Mouse (Mus musculus) intestine, embryonic 14.5 days (tissue): ENCODE measurements around the gene Lrrc41. TPM values are rescaled to one million over a fixed set of nuclear protein-coding genes. Genes with fewer than 3 reads are reported as not detected.

Experiments
- ATAC-seq: fragments of 200-750 bp; cut with Nextera tagmentation; replicated peaks from 2 replicates; pipeline ENCODE4 v1.8.0; 2017; ENCODE audit warnings: low read depth, moderate number of reproducible peaks, moderate TSS enrichment, moderate library complexity; ENCODE audit not compliant: low FRiP score, low TSS enrichment
- DNase-seq: peaks from one replicate; pipeline ENCODE4 v3.0.0-alpha.2; 2018; ENCODE audit warnings: low spot score
- H3K27ac ChIP-seq: fragments of 300-500 bp; sonication (generic); 2 replicates; pipeline ENCODE4 v1.5.1; 2014; ENCODE audit warnings: low read depth, mild to moderate bottlenecking, control low read depth
- H3K27me3 ChIP-seq: fragments of 300-500 bp; sonication (generic); replicated peaks from 2 replicates; pipeline ENCODE4 v1.6.1; 2014; ENCODE audit warnings: low read length, control low read depth; ENCODE audit not compliant: control insufficient read depth, insufficient read depth
- H3K36me3 ChIP-seq: fragments of 300-500 bp; sonication (generic); 2 replicates; pipeline ENCODE4 v1.6.1; 2014; ENCODE audit warnings: low read length, control low read depth; ENCODE audit not compliant: control insufficient read depth, insufficient read depth
- H3K4me1 ChIP-seq: fragments of 300-500 bp; sonication (generic); replicated peaks from 2 replicates; pipeline ENCODE4 v1.6.1; 2014; ENCODE audit warnings: low read length, control low read depth, mixed read lengths; ENCODE audit not compliant: control insufficient read depth, insufficient read depth
- H3K4me2 ChIP-seq: fragments of 300-500 bp; sonication (generic); 2 replicates; pipeline ENCODE4 v1.6.1; 2014; ENCODE audit warnings: low read length
- H3K4me3 ChIP-seq: fragments of 300-500 bp; sonication (generic); 2 replicates; pipeline ENCODE4 v1.5.1; 2014; ENCODE audit warnings: low read depth, low read length, control low read depth, mixed read lengths
- H3K9ac ChIP-seq: fragments of 300-500 bp; sonication (generic); 2 replicates; pipeline ENCODE4 v1.6.1; 2014; ENCODE audit warnings: mild to moderate bottlenecking, low read length
- H3K9me3 ChIP-seq: fragments of 300-500 bp; sonication (generic); 2 replicates; pipeline ENCODE4 v1.6.1; 2016; ENCODE audit warnings: low read length, control low read depth; ENCODE audit not compliant: control insufficient read depth
- WGBS: fragments of 180-500 bp; shearing (Covaris S2); extraction: QIAGEN DNeasy Blood & Tissue Kit; methylation state at CpG from one replicate; pipeline ENCODE4 v1.1.7; 2014; 5-methylcytosine and 5-hydroxymethylcytosine counted together
- polyA plus RNA-seq: library from polyadenylated mRNA; unstranded; fragments of >200 nt; fragmentation: Nextera tagmentation; extraction: Ambion mirVana; gene quantifications from 2 replicates; pipeline ENCODE4 v1.2.1, GENCODE M21; 2014

The Lrrc41 gene
- polyA plus RNA-seq, 1 experiment from 2014 or later = 73.4 TPM

DNA sequence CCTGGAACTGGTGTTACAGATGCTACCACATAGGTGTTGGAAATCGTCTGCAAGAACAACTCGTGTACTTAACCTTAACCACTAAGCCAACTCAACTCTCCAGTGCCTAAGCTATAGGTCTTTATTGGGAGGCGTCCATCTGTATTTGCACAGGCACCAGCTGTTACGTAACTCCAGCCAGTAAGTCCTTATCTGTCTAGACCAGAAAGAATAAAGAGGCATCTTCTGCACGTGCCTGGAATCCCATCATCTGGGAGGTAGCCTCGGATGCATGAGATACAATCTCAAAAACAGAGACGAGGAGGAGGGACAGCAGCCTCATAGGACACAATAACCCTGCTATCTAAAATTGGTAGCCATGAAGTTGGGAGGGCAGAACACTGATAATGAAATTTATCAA lies 25.9 kb downstream of the Lrrc41 start:
- H3K4me2 ChIP-seq = no peak overlapping the region
- no peaks in the 10 kb centered on the region; the same call in 1 of the 2 replicates for H3K4me1 ChIP-seq
- H3K27me3 ChIP-seq = no peaks in the 10 kb centered on the region
- DNase-seq (no peak), ATAC-seq (no peak)
- no peak overlapping the region for H3K9ac ChIP-seq
- H3K9me3 ChIP-seq = no peaks in the 10 kb centered on the region
- H3K4me3 ChIP-seq = no peak overlapping the region
- peaks cover 76% of the 10 kb centered on the region for H3K36me3 ChIP-seq
- 84% methylated on average over 7 of the region's 7 CpGs for WGBS
- H3K27ac ChIP-seq = no peak overlapping the region

DNA sequence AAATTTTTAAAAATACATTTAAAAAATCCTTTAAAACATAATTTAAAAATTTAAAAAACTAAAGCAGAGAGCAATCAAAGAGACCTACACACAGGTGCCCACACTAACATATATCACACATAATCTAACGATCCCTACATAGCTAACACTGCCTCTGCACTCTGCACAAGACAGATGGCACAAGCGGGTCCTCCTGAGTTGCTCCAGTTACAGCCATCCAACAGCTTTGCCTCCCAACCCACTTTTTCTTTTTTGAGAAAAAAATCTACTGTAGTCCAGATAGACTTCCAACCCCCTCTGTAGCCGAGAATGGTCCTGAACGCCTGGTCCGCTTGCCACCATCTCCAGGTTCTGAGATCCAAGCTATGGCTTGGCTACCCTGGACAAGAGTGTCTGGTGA lies 30.2 kb downstream of the Lrrc41 start:
- H3K27ac ChIP-seq = no peak overlapping the region
- H3K9me3 ChIP-seq = no peaks in the 10 kb centered on the region
- H3K9ac ChIP-seq = no peak overlapping the region
- WGBS = 94% methylated on average over 5 of the region's 5 CpGs
- DNase-seq (no peak), ATAC-seq (no peak)
- H3K4me3 ChIP-seq = no peak overlapping the region
- H3K36me3 ChIP-seq = peaks cover 43% of the 10 kb centered on the region
- no peaks in the 10 kb centered on the region for H3K4me1 ChIP-seq
- H3K4me2 ChIP-seq = no peak overlapping the region
- no peaks in the 10 kb centered on the region for H3K27me3 ChIP-seq

DNA sequence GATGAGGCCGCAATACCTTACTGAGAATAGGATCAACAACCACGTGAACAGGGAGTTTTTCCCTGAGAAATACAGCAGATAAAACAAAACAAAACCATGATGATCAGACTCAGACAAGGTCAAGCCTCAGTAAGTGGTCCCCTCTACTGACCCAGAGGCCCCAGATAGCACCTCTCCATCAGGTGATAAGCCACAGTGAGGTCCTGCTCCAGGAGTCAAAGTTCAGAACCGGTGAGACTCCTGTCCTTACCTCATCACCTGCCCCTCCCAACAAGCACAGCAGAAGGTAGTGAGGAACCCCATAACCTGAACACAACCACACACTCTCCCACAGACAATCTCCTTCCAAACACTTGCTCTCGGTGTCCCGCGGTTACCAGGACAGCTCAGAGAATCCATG lies 35.6 kb downstream of the Lrrc41 start:
- Histone ChIP-seq H3K27me3 (no peaks in the 10 kb centered on the region), H3K4me2 (no peak overlapping the region), H3K9ac (no peak overlapping the region), H3K4me1 (no peaks in the 10 kb centered on the region), H3K4me3 (no peak overlapping the region), H3K9me3 (no peaks in the 10 kb centered on the region), H3K27ac (no peak overlapping the region), H3K36me3 (peaks cover 10% of the 10 kb centered on the region; the same call in 1 of the 2 replicates)
- ATAC-seq (no peak), DNase-seq (no peak)
- WGBS = 89% methylated on average over 6 of the region's 6 CpGs

DNA sequence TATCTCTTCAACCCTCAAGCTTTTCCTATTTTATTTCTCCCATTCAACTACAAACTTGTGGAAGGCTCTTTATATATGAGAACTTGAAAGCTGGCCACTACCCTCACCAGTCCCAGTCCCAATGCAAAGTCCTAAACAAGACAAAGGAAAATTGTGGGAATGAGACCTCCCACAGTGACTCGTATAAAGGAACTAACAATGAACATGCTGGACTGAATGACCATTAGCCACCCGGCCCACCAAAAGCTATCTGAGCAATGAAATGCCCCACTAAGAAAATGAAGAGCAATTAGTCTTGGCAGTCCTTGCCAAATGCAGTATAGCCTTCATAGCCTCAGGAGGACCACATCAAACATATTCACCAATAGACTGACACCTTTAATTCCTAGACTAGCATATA lies 36.4 kb downstream of the Lrrc41 start:
- peaks cover 10% of the 10 kb centered on the region; the same call in 1 of the 2 replicates for H3K36me3 ChIP-seq
- no peaks in the 10 kb centered on the region for H3K27me3 ChIP-seq
- no peaks in the 10 kb centered on the region for H3K9me3 ChIP-seq
- DNase-seq (no peak), ATAC-seq (no peak)
- no peak overlapping the region for H3K9ac ChIP-seq
- no peak overlapping the region for H3K4me2 ChIP-seq
- 81% methylated on average over 2 of the region's 2 CpGs for WGBS
- no peak overlapping the region for H3K27ac ChIP-seq
- H3K4me3 ChIP-seq = no peak overlapping the region
- no peaks in the 10 kb centered on the region for H3K4me1 ChIP-seq

- Histone ChIP-seq H3K4me1 (peaks cover 10% of the 10 kb centered on the region), H3K9ac (peak overlapping the region; percentile 46), H3K4me3 (peak overlapping the region; percentile 53), H3K36me3 (0 out of 2 replicates have a peak, but pooled peaks cover 9% of the 10 kb centered on the region), H3K27ac (no peak overlapping the region), H3K9me3 (no peaks in the 10 kb centered on the region), H3K4me2 (peak overlapping the region; percentile 59), H3K27me3 (no peaks in the 10 kb centered on the region)
- WGBS = 3% methylated on average over 1 of the region's 1 CpGs
- DNase-seq (no peak), ATAC-seq (no peak)
Observed at GRCm38 (mm10) chr4:116122762-116123161, 47.7 kb downstream of the Lrrc41 start.

DNA sequence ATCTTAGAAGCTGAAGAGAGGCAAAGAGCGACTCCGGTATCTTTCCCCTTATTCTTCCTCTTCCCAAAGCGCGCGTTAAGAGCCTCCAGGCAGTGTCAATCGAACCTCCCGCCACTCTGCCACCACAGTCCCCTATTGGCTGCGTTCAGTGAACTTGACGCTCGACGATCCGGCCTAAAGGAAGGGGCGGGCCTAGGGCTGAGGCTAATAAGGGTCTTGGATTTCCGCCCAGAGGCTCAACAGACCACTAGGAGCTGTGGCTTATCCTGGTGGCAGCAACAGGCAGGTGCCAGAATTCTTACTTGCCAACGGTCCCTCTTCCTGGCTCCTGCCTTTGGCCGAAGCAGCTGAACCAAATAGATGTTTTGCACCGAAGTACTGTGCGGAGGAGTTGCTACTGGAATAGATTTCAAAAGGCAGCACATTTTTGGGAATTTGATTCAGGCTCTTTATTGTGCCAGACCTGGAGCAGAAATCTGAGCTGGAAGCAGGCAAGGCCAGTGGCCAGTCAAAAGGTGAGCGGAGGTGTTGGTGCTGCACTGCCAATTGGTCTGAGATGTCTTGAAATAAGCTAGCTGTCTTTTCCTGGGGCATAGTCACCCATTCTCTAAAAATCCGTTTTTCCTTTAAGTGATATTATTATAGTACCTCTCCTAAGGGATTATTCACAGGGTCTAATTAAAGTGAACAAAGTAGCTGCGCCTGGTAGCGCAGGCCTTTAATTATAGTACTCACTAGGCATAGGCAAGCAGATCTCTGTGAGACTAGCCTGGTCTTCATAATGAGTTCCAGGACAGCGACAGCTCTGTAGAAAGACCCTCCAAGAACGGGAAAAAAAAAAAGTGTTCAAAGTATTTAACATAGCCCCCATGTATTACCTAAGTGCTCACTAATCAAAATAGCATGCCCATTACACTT lies 48.8 kb downstream of the Lrrc41 start, which contains the start of the genes Rad54l and Pomgnt1:
Rad54l (minus strand) TSS at position 89 of the 918 bp plus-strand sequence.
Pomgnt1 (plus strand) TSS at position 239 of the 918 bp plus-strand sequence.
- peak within 1 kb of the TSS; percentile 50 for H3K9ac ChIP-seq
- H3K36me3 ChIP-seq = 0 out of 2 replicates have a peak, but pooled peaks cover 6% of the 10 kb centered on the region
- H3K4me1 ChIP-seq = peaks cover 10% of the 10 kb centered on the region
- H3K27me3 ChIP-seq = no peaks in the 10 kb centered on the region
- H3K9me3 ChIP-seq = no peaks in the 10 kb centered on the region
- WGBS = 6% methylated on average over 24 of the region's 24 CpGs
- H3K27ac ChIP-seq = peak within 1 kb of the TSS; percentile 19; the same call in 1 of the 2 replicates
- H3K4me3 ChIP-seq = peak within 1 kb of the TSS; percentile 53
- DNase-seq = peak; percentile 89
- peak; percentile 96 for ATAC-seq
- H3K4me2 ChIP-seq = peak within 1 kb of the TSS; percentile 59

- Histone ChIP-seq H3K9me3 (no peaks in the 10 kb centered on the region), H3K4me1 (peaks cover 10% of the 10 kb centered on the region), H3K4me2 (no peak overlapping the region), H3K9ac (no peak overlapping the region), H3K4me3 (no peak overlapping the region), H3K27ac (no peak overlapping the region), H3K36me3 (no peaks in the 10 kb centered on the region), H3K27me3 (no peaks in the 10 kb centered on the region)
- ATAC-seq = no peak
- no peak for DNase-seq
- WGBS = 84% methylated on average over 4 of the region's 4 CpGs
Observed at GRCm38 (mm10) chr4:116125803-116126386, 50.8 kb downstream of the Lrrc41 start.

DNA sequence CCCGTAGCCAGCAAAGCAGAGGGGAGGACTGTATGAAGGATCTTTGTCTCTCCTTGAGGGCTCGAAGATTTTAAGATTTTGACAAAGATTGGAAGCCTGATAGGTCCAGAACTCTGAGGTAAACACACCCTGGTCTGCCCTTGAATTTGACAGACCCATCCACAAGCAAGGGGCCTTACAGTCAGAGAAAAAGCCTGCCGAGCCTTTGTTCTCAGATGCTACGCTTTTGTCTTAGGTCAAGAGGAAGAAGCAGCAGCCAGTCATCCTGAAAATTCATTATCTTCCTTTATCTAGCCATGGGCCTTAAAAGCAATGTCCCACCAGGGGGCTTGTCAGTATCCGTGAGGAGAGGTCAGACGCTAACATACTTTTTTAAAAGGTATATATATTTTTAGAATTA lies 52.9 kb downstream of the Lrrc41 start:
- ATAC-seq = no peak
- DNase-seq = no peak
- no peak overlapping the region for H3K27ac ChIP-seq

More for the DNA sequence above, 52.9 kb downstream of the Lrrc41 start:
- no peaks in the 10 kb centered on the region for H3K9me3 ChIP-seq
- no peaks in the 10 kb centered on the region for H3K27me3 ChIP-seq
- WGBS = 82% methylated on average over 6 of the region's 6 CpGs
- H3K4me2 ChIP-seq = no peak overlapping the region
- H3K4me1 ChIP-seq = peaks cover 3% of the 10 kb centered on the region
- H3K9ac ChIP-seq = no peak overlapping the region
- H3K4me3 ChIP-seq = no peak overlapping the region
- no peaks in the 10 kb centered on the region for H3K36me3 ChIP-seq
